Mouse (Mus musculus) monocyte, adult 5-6 weeks (primary cell): Measurements from ENCODE around the gene Dupd1. TPM values are rescaled to one million over a fixed set of nuclear protein-coding genes. Genes with fewer than 3 reads are reported as not detected.

Experiments used
- ATAC-seq: fragments of 153-309, 156-312 bp; replicated peaks from 2 replicates; pipeline ENCODE4 v1.8.0; 2017; ENCODE audit warnings: mild to moderate bottlenecking; ENCODE audit not compliant: low TSS enrichment, insufficient number of reproducible peaks, severe bottlenecking, poor library complexity, low FRiP score
- total RNA-seq: library from RNA; stranded (forward); fragments of 200-1000, 200-491, 200-594 nt; gene quantifications from 3 replicates; pipeline ENCODE4 v1.2.3, GENCODE M21; 2017

Gene Dupd1
- total RNA-seq: 0.58 TPM in 1 of 3 replicates, not detected in the others

DNA sequence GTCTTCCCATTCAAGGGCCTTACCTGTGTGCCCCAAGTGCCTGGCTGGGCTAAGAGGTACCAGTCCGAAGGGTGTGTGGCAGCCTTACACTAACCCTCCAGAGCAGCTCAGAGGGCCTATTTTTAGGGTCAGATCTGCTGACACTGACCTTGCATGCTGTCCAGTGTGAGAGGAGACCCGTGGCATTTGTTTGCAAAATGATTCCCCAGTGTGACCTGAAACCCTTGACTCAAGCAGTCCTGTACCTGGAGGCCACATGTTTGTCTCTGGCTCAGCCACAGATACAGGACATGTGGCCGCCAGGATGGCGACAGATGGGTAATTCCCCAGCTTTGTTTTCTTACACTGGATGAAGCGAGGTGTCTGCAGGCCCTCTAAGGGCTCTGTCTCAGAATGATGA is at the start of gene Dupd1:
Gene Dupd1, minus strand, starts transcription at position 91 of the 400 bp plus-strand sequence.
- no peak for ATAC-seq

DNA sequence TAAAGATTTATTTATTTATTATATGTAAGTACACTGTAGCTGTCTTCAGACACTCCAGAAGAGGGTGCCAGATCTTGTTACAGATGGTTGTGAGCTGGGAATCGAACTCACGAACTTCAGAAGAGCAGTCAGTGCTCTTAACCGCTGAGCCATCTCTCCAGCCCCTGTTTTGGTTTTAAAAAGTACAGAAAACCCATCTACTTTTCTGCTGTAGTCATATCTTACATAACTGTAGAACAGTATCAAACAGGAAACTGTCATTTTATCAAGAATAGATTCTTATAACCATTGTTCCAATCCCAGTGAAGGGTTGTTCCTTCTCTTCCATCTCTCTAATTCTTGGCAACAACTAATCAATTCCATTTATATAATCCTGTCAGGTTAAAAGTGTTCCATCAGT is 49.4 kb upstream of the Dupd1 start:
- no peak for ATAC-seq

DNA sequence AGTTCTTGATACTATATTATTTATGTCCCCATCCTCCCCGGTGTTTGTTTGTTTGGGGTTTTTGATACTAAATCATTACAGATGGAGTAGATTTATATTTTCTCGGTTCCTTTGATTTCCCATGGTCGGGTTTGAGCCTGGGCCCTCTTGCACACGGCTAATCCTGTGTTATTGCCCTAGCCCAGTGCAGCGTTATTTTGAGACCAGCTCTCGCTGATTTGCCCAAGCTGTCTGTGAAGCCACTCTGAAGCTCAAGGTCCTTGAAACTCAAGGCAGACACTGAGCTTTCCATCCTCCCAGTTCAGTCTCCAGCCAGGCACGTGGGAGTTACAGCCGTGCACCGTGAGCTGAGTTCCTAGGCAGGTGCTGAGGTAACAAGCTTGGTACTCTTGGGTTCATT is 47.2 kb upstream of the Dupd1 start:
- ATAC-seq: no peak

DNA sequence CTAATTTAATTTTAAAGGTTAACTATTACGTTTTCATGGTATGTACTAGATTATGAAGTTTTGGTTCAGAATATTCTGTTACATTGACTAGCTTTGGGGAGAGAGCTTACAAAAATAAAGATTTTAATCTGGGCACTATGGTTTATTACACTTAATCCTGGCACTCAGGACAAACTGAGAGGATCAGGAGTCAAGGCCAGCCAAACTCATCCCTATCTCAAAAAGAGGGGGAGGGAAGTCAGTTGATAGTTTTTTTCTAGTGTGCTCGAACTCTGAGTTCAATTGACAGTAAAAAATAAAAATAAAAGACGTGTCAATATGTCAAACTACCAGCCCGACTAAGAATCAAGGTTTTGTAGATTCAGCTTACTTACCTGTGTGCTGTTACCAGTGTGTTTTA is 39.0 kb upstream of the Dupd1 start:
- ATAC-seq: no peak

DNA sequence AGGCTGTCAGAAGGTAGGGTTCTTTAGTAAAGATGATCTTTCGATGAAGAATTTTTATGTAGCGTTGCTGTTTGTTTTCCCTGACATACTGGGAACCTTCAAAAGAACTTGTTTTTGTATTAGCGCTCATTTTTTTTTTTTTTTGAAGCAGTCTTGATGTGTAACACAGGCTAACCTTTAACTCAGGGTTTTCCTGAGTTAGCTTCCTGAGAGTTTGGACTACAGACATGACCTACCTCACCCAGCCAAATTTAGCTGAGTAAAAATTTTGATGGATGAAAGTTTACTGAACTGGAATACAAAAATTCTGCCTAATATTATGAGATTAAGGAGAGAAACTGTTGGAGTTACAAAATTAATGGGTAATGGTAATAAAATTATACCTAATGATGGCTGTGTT is 38.0 kb upstream of the Dupd1 start:
- no peak for ATAC-seq

DNA sequence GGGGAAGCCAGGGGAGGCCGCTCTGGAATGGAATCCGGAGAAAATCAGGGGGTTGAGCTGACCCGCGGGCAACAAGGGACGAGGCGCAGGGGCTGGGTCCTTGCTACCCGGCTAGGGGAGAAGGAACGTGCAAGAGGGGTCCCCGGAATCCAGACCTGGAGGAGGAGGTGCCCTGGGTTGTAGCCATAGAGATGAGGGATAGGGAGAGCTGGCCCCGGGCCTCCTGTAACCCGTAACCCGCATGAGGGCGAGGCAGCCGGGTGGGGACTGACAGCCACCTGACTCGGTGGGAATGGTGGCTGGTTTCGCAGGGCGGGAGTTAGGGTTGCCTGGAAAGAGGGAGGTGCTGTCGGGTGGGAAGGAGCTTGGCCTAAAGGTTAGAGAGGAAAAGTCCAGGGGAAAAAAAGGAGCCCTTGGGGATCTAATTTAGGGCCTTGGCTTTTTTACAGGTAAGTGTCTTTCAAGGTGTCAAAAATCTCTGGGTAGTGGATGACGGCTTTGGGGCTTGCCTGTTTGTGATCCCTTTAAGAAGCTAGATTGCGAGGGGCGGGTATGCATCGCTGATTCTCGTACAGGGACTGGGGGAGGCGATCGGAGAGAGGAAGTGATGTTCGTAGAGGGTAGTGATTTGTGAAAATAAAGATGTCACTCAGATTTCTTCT is 36.6 kb upstream of the Dupd1 start, which contains the start of gene Dusp13:
Gene Dusp13, minus strand, starts transcription at position 301 of the 662 bp plus-strand sequence.
- ATAC-seq: peak; percentile 51

DNA sequence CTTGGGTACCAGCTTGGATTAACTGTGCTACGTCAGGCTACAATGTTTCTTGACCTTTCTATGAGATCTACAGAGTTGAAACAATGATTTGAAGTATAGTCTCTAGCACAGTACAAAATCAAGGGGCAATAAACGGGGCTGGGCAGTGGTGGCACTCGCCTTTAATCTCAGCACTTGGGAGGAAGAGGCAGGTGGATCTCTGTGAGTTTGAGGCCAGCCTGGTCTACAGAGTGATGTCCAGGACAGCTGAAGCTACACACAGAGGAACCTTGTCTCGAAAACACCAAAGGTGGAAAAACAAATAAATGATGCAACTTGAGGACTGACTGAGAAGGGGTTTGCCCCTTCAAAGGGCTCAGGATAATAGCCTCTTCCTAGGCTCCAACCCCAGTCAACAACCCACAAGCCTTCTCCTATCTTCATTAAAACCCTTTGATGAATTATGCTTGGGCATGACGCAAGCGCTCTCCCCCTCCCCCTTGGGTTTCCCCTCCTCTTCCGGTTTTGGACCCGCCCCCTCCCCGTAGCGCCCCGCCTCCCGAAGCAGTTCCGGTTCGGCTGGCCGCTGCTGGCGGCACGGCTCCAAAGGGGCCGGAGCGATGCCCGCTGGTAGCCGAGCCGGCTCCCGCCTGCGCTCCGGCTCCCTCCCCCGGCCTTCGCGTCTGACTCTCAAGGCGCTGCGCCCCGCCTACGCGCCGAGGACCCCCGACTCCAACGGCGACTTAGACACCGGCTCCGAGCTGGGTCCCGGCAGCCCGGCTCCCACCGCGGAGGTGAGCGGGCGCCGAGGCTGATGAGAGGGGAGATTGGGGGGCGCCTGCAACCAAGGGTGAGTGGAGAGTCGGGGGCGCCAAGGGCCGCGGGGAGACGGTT is 35.9 kb upstream of the Dupd1 start, which contains the start of gene Samd8:
Gene Samd8, plus strand, starts transcription at position 524 of the 873 bp plus-strand sequence.
- peak; percentile 49 for ATAC-seq

DNA sequence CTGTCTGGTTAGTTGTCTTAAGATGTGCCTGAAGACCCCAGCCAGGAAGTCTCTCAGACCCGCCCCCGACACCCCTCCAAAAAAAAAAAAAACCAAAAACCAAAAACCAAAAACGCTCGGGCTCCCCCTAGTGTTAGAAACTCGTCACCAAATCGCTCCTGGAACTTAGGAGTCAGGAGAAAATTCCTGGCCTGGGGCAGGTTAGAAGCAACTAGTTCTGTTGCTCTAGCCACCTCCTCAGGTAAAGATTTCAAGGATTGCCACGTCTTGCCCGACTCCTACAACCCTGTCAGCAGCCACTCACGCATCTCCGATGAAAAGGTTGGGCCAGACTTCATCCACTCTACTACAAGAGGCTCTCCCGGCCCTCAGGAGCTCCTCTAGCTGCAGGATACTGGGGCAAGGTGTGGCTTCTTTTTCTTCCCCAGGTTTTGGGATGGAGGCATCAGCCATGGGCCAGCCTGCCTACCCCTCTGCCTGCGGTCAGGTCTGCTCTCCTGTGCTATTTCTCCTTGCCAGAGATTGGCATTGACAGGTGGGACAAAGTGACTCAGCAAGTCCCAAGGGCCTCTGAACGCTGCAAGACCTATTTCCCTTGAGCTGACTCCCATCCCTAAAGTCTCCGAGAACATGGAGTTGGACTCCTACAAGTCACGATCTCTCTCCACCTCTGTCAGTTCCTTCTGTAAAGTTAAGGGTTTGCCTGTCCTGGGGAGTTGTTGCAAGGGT is 33.9 kb upstream of the Dupd1 start:
- ATAC-seq: no peak

DNA sequence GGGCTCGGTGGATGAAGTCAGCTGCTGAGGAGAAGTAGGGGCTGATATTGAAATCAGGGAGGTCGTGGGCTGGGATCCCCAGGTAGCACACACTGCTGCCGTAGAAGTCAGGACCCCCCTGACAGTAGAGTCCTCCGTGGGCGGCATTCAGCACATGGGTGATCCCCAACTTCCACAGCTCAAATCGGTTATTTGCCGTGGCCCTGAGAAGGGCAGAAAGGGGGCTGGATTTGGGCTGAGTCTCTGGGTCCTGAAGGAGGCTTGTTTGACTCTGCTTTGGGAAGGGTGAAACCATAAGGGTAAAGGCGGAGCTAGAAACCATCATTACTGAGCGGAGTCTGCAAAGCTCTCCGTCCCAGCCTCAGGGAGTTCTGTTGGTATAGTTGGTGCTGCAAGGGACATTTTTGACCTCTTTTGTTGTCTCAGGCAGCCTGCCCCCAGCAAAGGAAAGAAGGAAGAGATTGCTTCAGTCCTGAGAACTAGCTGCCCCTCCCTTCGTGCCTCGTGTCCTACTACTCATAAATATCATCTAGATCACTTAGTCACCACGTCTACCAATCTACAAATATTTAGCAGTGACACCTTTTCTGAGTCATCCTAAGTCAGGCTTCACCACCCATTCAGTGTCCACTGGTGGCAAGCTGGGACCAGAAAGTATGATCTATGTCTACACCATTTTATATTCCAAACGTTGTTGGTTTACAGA is 33.2 kb upstream of the Dupd1 start:
- ATAC-seq: peak; percentile 7

DNA sequence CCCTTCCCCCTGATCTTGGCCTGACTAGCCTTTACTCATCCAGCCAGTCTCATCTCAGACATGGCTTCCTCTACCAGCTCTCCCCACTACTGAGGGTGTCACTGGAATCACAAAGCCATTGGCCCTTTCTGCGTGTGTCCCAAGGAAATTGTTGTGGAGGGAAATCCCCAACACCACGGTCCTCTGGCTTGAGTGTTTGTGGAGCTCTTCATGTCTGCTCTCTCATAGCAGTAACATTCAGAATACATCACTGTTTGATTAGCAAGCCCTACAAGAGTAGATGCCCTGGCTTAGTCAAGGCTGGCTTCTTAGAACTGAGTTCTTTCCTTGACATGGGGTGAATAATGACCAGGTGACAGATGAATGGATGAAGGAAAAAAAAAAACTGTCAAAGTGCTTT is 32.5 kb upstream of the Dupd1 start:
- ATAC-seq: no peak

DNA sequence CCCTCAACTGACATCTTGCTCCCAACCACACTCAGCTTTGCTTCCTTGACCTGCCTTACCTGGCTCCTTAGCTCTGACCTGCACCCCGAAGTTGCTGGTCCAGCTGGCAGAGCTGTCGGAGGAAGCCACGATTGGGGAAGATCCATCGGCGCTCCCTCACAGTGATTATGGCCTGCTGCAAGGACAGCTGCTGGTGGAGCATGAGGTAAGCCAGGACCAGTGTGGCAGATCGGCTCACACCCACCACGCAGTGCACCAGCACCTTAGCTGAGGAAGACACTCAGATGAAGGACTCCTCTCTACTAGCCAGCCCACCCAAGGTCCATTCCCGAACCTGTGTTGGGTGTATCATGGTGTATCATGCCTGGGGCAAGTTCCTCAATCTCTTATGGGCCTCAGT is 31.9 kb upstream of the Dupd1 start:
- ATAC-seq: no peak

DNA sequence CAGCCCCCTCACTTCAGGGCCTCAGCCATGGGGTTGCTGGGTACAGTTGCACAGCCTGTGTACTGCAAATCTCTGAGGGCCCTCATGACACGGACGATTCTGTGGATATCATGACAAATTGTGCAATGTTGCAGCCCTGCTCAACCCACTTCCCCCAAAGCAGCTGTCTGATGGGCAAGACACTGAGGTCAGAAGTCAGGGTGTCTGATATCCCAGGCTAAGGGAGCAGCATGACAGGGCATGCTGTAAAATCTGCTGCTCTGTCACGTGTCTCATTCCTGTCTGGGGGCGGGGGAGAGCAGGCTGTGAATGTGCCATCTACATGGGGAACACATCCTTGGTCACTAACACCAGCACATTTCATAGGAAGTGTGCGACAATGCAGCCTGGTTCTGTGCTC is 30.8 kb upstream of the Dupd1 start:
- peak; percentile 45 for ATAC-seq

DNA sequence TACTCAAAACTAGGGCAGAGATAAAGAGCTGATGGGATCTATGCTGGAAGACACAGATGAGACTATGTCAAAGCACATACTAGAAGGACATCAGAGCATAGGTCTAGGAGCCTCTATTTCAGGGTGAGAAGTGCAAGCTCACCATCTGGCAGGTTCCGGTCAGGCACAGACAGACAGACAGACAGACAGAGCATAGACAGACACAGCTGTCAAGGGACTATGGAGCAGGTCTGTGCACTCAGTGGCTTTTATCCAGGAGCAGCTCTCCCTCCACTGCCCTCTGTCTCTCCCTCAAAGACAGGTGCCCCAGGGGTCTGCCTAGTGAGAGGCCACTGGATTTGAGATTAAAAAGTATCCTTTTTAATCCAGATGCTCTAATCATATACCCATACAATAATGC is 29.8 kb upstream of the Dupd1 start:
- ATAC-seq: no peak

DNA sequence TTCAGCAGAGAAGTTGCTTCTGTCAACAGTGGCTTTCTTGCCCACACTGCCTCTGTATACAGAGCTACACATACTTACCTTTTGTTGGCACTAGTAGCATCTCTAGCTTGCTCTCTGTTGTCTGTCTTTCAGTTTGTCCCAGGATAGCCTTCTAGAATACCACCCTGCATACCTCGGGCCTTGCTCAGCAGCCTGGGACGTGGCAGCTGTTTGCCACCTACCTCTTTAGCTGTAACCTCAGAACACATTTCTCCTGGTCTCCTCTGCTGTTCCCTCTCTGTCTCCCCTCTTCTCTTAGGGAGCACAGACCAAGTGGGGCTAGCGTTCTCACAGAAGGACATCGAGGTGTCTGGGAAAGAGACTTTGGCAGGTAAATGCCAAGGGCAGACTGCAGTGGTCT is 28.1 kb upstream of the Dupd1 start:
- ATAC-seq: no peak

DNA sequence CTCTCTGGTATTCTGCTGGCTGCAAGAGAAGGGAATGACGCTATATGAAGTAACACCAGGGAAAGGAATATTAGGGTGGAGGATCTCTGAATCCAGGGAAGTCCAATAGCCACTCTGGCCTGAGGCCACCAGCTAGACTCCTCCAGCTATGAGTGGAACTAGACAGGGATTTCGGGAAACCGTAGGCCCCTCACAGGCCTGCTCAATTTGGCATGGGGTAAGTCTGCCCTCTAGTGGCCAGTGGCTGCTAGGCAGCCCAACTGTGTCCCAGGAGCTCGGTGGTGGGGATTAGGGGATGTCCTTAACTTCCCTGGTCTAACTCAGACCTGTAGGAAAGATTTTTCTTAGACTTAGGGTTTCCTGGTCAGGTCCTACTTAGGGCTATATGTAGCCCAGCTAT is 27.4 kb upstream of the Dupd1 start:
- ATAC-seq: peak; percentile 54

DNA sequence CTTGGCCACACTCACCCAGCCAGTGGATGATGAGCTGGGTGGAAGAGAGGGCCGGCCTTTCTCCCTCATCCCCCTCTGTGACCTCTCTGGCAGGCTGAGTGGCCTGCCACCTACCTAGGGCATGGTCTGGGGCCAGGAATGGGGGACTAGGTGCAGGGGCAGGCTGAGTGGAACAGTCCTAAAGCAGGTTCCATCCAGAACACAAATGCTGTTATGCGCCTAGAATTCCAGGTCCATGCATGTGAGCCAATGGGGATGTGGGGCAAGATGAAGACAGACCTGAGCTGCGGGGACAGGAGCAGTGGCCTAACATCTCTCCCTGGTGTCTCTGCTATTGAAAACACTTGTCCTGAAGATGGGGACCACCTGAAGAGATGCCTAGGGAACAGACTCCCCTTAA is 26.9 kb upstream of the Dupd1 start:
- no peak for ATAC-seq

DNA sequence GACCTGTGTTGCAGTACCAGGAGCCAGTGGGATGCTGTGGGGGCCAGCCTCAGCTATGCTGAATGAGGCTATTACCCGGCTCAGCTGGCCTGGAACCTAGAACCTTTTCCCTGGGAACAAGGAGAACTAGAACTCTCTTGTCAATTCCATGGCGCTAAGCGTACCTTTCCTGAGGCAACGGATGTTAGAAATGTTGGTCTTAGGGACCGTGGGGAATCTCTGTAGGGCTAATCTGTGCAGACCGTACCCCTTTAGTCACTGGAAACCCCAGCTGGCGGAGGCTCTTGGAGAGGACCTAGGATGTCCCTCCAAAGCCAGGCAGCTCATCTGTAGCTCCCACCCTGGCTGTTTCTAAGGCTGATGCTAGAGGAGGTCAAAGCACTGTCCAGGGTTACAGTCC is 26.0 kb upstream of the Dupd1 start:
- no peak for ATAC-seq

DNA sequence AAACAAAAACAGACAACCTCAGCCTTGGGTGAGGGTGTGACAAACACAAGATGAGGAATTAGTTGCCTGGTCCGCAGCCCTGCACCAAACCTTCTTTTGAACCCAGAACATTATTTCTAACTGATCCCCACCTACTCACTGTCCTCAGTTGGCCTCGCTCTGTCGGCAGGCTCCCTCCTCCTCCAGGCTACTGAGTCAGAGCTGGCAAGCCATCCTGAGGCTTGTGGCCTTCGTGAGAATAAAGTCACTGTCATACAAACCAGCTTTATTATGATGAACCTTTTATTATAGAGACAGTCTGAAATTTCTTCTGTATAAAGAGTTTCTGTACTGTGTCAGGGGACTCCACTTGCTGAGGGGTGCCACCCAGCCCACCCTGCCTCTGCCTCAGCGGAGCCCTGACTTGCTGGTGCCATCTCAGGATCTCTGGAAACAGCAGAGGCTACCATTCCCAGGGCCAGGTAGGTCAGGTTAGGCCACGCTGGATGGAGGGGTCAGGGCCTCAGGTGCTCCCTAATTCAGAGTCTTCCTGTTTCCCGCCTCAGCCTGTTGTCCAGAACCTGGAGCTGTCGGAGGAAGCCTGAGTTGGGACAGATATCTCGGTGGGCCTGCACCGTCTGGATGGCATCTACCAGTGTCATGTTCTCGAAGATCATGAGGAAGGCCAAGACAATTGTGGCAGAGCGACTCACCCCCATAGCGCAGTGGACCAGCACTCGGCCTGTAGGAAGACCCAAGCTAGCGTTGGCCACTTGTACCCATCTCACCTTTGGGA is 18.9 kb upstream of the Dupd1 start:
- no peak for ATAC-seq
